Mouse (Mus musculus) erythroblast, embryonic 14.5 days (primary cell): ENCODE results near the gene Ankmy1. TPM values are rescaled to one million over a fixed set of nuclear protein-coding genes. Genes with fewer than 3 reads are reported as not detected.

Source experiments
- H3K27me3 ChIP-seq: 2 replicates; pipeline ENCODE4 v1.6.1; 2012; ENCODE audit warnings: inconsistent platforms; ENCODE audit not compliant: control insufficient read depth
- H3K36me3 ChIP-seq: 2 replicates; pipeline ENCODE4 v1.6.1; 2012; ENCODE audit warnings: mild to moderate bottlenecking, inconsistent platforms; ENCODE audit not compliant: control insufficient read depth
- H3K4me1 ChIP-seq: 2 replicates; pipeline ENCODE4 v1.6.1; 2012; ENCODE audit warnings: inconsistent platforms; ENCODE audit not compliant: control insufficient read depth
- H3K4me3 ChIP-seq: replicated peaks from 2 replicates; pipeline ENCODE3; 2012; ENCODE audit warnings: moderate library complexity, mild to moderate bottlenecking, inconsistent platforms
- H3K9me3 ChIP-seq: 2 replicates; pipeline ENCODE4 v1.6.1; 2012; ENCODE audit warnings: low read length, inconsistent platforms, mixed read lengths; ENCODE audit not compliant: control insufficient read depth
- GATA1 ChIP-seq: IDR thresholded peaks from 2 replicates; pipeline ENCODE4 v1.6.1; 2012; ENCODE audit warnings: low read length, inconsistent platforms, mixed read lengths
- TAL1 ChIP-seq: IDR thresholded peaks from 3 replicates; pipeline ENCODE4 v1.6.1; 2012; ENCODE audit warnings: low read length, inconsistent platforms, mixed read lengths
- polyA plus RNA-seq: library from polyadenylated mRNA; stranded (reverse); fragments of >175 nt; gene quantifications from 2 replicates; pipeline ENCODE4 v1.2.3, GENCODE M21; 2012

Gene Ankmy1
- polyA plus RNA-seq, 1 experiment = not detected

- TF ChIP-seq GATA1 (no peak), TAL1 (no peak)
- H3K36me3 ChIP-seq = no peaks in the 10 kb centered on the region
- no peaks in the 10 kb centered on the region for H3K27me3 ChIP-seq
- peaks cover 5% of the 10 kb centered on the region; the same call in 1 of the 2 replicates for H3K9me3 ChIP-seq
- no peaks in the 10 kb centered on the region for H3K4me1 ChIP-seq
- no peak overlapping the region for H3K4me3 ChIP-seq
Measured at GRCm38 (mm10) chr1:92815100-92815499, 87.6 kb downstream of the Ankmy1 start.

GRCm38 (mm10) chr1:92814319-92814718, 88.4 kb downstream of the Ankmy1 start:
- no peaks in the 10 kb centered on the region for H3K36me3 ChIP-seq
- no peaks in the 10 kb centered on the region for H3K27me3 ChIP-seq
- no peaks in the 10 kb centered on the region for H3K4me1 ChIP-seq
- TF ChIP-seq TAL1 (no peak), GATA1 (no peak)
- peaks cover 7% of the 10 kb centered on the region; the same call in 1 of the 2 replicates for H3K9me3 ChIP-seq
- H3K4me3 ChIP-seq = no peak overlapping the region

Other genes starting within 250 kb of the Ankmy1 start
- 0.02 and 0.07 TPM in 2 replicates for gene Gpc1, start 71.3 kb downstream of the Ankmy1 start, polyA plus RNA-seq
- 0.57 and 0.70 TPM in 2 replicates for gene Dusp28, start 4.1 kb upstream of the Ankmy1 start, polyA plus RNA-seq
- gene Rnpepl1, start 7.9 kb upstream of the Ankmy1 start, polyA plus RNA-seq = 6.5 and 7.7 TPM in 2 replicates
- gene Capn10, start 31.5 kb upstream of the Ankmy1 start, polyA plus RNA-seq = 0.75 and 0.88 TPM in 2 replicates
- 0.01 TPM in 2 replicates for gene Gpr35, start 48.0 kb upstream of the Ankmy1 start, polyA plus RNA-seq
- gene Aqp12, start 103.4 kb upstream of the Ankmy1 start, polyA plus RNA-seq = not detected in 2 replicates
- 0.01 and 0.16 TPM in 2 replicates for gene Kif1a, start 199.0 kb upstream of the Ankmy1 start, polyA plus RNA-seq
- 0.04 and 0.08 TPM in 2 replicates for gene Agxt, start 232.3 kb upstream of the Ankmy1 start, polyA plus RNA-seq